Mouse (Mus musculus) embryonic facial prominence, embryonic 12.5 days (tissue): ENCODE data around the gene Gm28230. TPM values are rescaled to one million over a fixed set of nuclear protein-coding genes. Genes with fewer than 3 reads are reported as not detected.
A peak's percentile ranks its signal among the peaks of the same experiment; 100 is the strongest.

Experiments used
- ATAC-seq: fragments of 200-750 bp; cut with Nextera tagmentation; 2 replicates; pipeline ENCODE4 v1.8.0; 2017; ENCODE audit not compliant: insufficient number of reproducible peaks, insufficient read depth, low FRiP score, low TSS enrichment
- H3K27ac ChIP-seq: fragments of 300-500 bp; sonication (generic); 2 replicates; pipeline ENCODE4 v1.5.1; 2016; ENCODE audit warnings: mild to moderate bottlenecking
- H3K27me3 ChIP-seq: fragments of 300-500 bp; sonication (generic); 2 replicates; pipeline ENCODE4 v1.6.1; 2016; ENCODE audit warnings: mild to moderate bottlenecking, moderate library complexity
- H3K36me3 ChIP-seq: fragments of 300-500 bp; sonication (generic); 2 replicates; pipeline ENCODE4 v1.6.1; 2016; ENCODE audit warnings: mild to moderate bottlenecking
- H3K4me1 ChIP-seq: fragments of 300-500 bp; sonication (generic); 2 replicates; pipeline ENCODE4 v1.6.1; 2016
- H3K4me2 ChIP-seq: fragments of 300-500 bp; sonication (generic); replicated peaks from 2 replicates; pipeline ENCODE4 v1.6.1; 2016; ENCODE audit warnings: mild to moderate bottlenecking, moderate library complexity
- H3K4me3 ChIP-seq: fragments of 300-500 bp; sonication (generic); 2 replicates; pipeline ENCODE4 v1.5.1; 2016; ENCODE audit warnings: mild to moderate bottlenecking
- H3K9ac ChIP-seq: fragments of 300-500 bp; sonication (generic); 2 replicates; pipeline ENCODE4 v1.6.1; 2016; ENCODE audit warnings: mild to moderate bottlenecking, moderate library complexity
- H3K9me3 ChIP-seq: fragments of 300-500 bp; sonication (generic); 2 replicates; pipeline ENCODE4 v1.6.1; 2016; ENCODE audit warnings: mild to moderate bottlenecking, moderate library complexity
- WGBS: fragments of 180-500 bp; shearing (Covaris S2); methylation state at CpG from one replicate; pipeline ENCODE4 v1.1.7; 2016; 5-methylcytosine and 5-hydroxymethylcytosine counted together
- polyA plus RNA-seq: library from polyadenylated mRNA; unstranded; fragments of >200 nt; fragmentation: Nextera tagmentation; extraction: Ambion mirVana; gene quantifications from 2 replicates; pipeline ENCODE4 v1.2.1, GENCODE M21; 2016

Gm28230 gene
- polyA plus RNA-seq, 1 experiment from 2014 or later = not detected

DNA sequence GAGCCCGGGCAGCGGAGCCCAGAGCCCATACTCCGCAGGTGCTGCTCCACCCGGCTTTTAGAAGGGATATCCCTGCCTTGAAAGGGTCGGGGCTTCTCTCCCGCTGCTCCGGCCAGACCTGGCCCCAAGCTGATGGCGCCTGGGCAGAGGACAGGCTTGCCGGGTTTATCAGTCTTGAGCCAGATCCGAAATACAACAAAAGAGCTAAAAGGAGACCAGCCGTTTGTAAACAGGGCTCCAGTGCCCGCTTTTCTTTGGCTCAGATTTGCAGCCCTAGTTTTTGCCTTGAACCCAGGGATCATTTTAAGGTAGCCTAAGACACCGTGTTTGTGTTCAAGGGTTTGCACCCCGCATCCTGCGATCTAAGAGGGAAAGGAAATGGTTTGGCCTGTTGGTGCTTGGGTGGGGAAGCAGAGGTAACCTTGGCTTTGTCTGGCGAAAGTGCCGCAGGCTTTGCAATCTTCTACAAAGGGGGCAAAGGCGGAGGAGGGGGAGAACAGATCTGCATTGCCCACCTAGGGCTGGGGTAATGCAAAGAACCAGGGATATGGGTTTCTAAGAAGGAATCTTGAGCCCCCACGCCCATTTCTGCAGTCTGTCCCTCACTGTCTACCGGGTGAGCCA, 33.6 kb upstream of the Gm28230 start:
- no peak overlapping the region for H3K4me3 ChIP-seq
- no peak overlapping the region for H3K4me2 ChIP-seq
- H3K4me1 ChIP-seq = peaks cover under 1% of the 10 kb centered on the region
- no peaks in the 10 kb centered on the region for H3K36me3 ChIP-seq
- 2% methylated on average over 20 of the region's 20 CpGs for whole genome bisulfite sequencing
- H3K27ac ChIP-seq = no peak overlapping the region
- H3K27me3 ChIP-seq = peaks cover 87% of the 10 kb centered on the region
- H3K9ac ChIP-seq = no peak overlapping the region
- H3K9me3 ChIP-seq = no peaks in the 10 kb centered on the region
- ATAC-seq = no peak

DNA sequence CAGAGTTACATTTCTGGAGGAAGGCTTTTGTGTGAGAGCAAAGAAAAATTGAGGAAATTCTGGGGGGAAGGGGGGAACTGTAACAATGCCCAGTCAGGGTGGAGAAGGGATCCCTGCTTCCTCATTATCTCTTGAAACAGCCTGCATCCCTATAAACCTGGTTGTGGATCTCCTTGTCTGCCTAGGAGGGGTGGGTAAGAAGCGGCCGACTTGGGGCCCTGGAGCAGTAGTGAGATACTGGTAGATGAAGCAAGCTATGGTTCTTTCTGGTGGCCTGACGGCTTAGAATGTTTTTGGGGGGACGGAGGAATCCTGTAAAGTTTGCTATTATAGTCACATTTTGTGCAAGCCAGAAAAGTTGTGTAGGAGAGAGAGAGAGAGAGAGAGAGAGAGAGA, 33.1 kb upstream of the Gm28230 start:
- no peaks in the 10 kb centered on the region for H3K36me3 ChIP-seq
- no peak overlapping the region for H3K9ac ChIP-seq
- 10% methylated on average over 4 of the region's 4 CpGs for WGBS
- H3K4me2 ChIP-seq = no peak overlapping the region
- H3K27me3 ChIP-seq = peaks cover 87% of the 10 kb centered on the region
- no peaks in the 10 kb centered on the region for H3K9me3 ChIP-seq
- ATAC-seq = no peak
- no peak overlapping the region for H3K4me3 ChIP-seq
- H3K4me1 ChIP-seq = peaks cover 5% of the 10 kb centered on the region
- H3K27ac ChIP-seq = no peak overlapping the region

- ATAC-seq = no peak
- under 1% methylated on average over 16 of the region's 16 CpGs for WGBS
- H3K4me2 ChIP-seq = no peak overlapping the region
- H3K27ac ChIP-seq = no peak overlapping the region
- no peak overlapping the region for H3K9ac ChIP-seq
- H3K36me3 ChIP-seq = no peaks in the 10 kb centered on the region
- no peaks in the 10 kb centered on the region for H3K9me3 ChIP-seq
- peaks cover 7% of the 10 kb centered on the region for H3K4me1 ChIP-seq
- no peak overlapping the region for H3K4me3 ChIP-seq
- H3K27me3 ChIP-seq = peaks cover 89% of the 10 kb centered on the region
These were observed 32.5 kb upstream of the Gm28230 start for GRCm38 (mm10) chr2:74694066-74694465.

- H3K9me3 ChIP-seq = no peaks in the 10 kb centered on the region
- peaks cover 96% of the 10 kb centered on the region for H3K27me3 ChIP-seq
- no peak for ATAC-seq
- H3K27ac ChIP-seq = no peak overlapping the region
- no peak overlapping the region for H3K4me3 ChIP-seq
- H3K4me2 ChIP-seq = no peak overlapping the region
- peaks cover 7% of the 10 kb centered on the region for H3K4me1 ChIP-seq
- WGBS = 0% methylated on average over 1 of the region's 1 CpGs
- H3K36me3 ChIP-seq = no peaks in the 10 kb centered on the region
- no peak overlapping the region for H3K9ac ChIP-seq
These were observed 31.1 kb upstream of the Gm28230 start for GRCm38 (mm10) chr2:74695383-74695782.

DNA sequence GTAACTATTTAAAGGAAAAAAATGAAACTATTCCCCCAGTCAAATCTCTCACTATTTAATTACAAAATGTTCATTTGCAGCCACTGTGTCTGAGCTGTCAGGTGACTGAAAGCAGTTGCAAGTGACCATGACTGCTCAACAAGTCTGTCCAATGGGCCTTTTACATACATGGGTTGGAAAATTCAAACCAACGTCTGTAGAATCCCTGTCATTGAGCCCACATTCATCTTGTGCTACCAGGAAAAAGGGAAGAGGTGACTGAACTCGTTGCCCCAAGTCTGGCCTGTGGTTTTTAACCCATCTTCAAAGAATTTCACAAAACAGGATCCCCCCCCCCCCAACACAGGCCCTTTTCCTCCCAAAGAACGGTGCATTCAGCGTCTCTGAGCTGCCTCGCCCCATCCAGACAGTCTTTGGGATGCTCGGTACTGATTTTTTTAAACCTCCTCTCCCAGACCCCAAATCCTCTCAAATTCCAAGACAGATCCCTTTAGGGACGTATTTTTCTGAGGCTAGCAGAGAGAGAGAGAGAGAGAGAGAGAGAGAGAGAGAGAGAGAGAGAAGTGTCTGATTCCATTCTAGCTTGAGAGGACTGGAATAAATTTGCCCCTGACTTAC, 30.6 kb upstream of the Gm28230 start:
- Histone ChIP-seq H3K9ac (no peak overlapping the region), H3K9me3 (no peaks in the 10 kb centered on the region), H3K4me2 (no peak overlapping the region), H3K27ac (no peak overlapping the region), H3K4me3 (no peak overlapping the region), H3K27me3 (peaks cover 100% of the 10 kb centered on the region), H3K4me1 (peaks cover 7% of the 10 kb centered on the region), H3K36me3 (no peaks in the 10 kb centered on the region)
- ATAC-seq = no peak
- 2% methylated on average over 7 of the region's 7 CpGs for WGBS

GRCm38 (mm10) chr2:74696442-74697335, 29.8 kb upstream of the Gm28230 start:
- H3K36me3 ChIP-seq = no peaks in the 10 kb centered on the region
- H3K4me1 ChIP-seq = peaks cover 7% of the 10 kb centered on the region
- no peak overlapping the region for H3K4me3 ChIP-seq
- no peaks in the 10 kb centered on the region for H3K9me3 ChIP-seq
- WGBS = under 1% methylated on average over 34 of the region's 34 CpGs
- H3K27me3 ChIP-seq = peaks cover 100% of the 10 kb centered on the region
- no peak overlapping the region for H3K4me2 ChIP-seq
- H3K27ac ChIP-seq = no peak overlapping the region
- H3K9ac ChIP-seq = no peak overlapping the region
- ATAC-seq = no peak

DNA sequence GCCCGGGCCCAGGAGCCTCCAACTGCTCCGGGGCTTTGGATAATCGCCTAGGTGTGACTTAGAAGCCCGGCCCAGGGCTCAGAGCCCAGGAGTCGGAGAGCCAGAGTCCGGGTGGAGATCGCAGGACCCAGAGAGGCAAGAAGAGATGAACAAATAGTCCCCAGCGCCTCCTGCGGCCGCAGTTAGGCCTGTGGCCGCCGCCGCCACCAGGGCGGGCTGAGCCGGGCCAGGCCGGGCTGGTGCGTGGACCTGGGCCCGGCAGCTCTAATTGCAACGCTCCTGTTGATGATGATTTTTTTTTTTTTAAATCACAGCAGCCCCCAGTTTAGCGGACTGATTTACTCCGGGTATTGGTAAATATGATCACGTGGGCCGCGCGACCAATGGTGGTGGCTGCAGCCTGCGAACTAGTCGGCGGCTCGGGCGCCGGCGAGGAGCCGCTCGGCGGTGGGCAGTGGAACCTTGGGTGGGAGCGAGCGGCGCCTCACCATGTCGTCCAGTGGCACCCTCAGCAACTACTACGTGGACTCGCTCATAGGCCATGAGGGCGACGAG, 28.9 kb upstream of the Gm28230 start, which contains the start of gene Hoxd9:
Hoxd9 (plus strand) TSS at position 161 of the 555 bp plus-strand sequence.
- WGBS = under 1% methylated on average over 43 of the region's 43 CpGs
- Histone ChIP-seq H3K9me3 (no peaks in the 10 kb centered on the region), H3K27me3 (peaks cover 97% of the 10 kb centered on the region), H3K27ac (no peak within 1 kb of the TSS), H3K4me1 (peaks cover 7% of the 10 kb centered on the region), H3K4me2 (peak within 1 kb of the TSS; percentile 41), H3K36me3 (no peaks in the 10 kb centered on the region), H3K9ac (no peak within 1 kb of the TSS), H3K4me3 (peak within 1 kb of the TSS; percentile 22)
- peak; percentile 63; the same call in 1 of the 2 replicates for ATAC-seq

GRCm38 (mm10) chr2:74698201-74699052, 28.1 kb upstream of the Gm28230 start:
- Histone ChIP-seq H3K27me3 (peaks cover 95% of the 10 kb centered on the region), H3K4me2 (peak overlapping the region; percentile 41), H3K27ac (no peak overlapping the region), H3K9me3 (no peaks in the 10 kb centered on the region), H3K36me3 (no peaks in the 10 kb centered on the region), H3K4me3 (peak overlapping the region; percentile 22), H3K4me1 (peaks cover 7% of the 10 kb centered on the region), H3K9ac (no peak overlapping the region)
- peak; percentile 30; the same call in 1 of the 2 replicates for ATAC-seq
- 1% methylated on average over 86 of the region's 86 CpGs for WGBS

DNA sequence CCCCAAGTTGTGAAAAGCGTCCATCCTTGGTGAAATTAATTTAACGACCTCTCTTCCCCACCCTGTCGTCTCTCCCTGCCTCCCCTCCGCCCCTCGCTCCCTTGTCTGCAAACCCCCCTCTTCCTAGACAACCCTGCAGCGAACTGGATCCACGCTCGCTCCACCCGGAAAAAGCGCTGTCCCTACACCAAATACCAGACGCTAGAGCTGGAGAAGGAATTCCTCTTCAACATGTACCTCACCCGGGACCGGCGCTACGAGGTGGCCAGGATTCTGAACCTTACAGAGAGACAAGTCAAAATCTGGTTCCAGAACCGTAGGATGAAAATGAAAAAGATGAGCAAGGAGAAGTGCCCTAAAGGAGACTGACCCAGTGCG, 27.5 kb upstream of the Gm28230 start:
- Histone ChIP-seq H3K4me3 (no peak overlapping the region), H3K9me3 (no peaks in the 10 kb centered on the region), H3K4me2 (no peak overlapping the region), H3K27ac (no peak overlapping the region), H3K4me1 (peaks cover 7% of the 10 kb centered on the region), H3K36me3 (no peaks in the 10 kb centered on the region), H3K9ac (no peak overlapping the region), H3K27me3 (peaks cover 95% of the 10 kb centered on the region)
- WGBS = 1% methylated on average over 17 of the region's 17 CpGs
- no peak for ATAC-seq

DNA sequence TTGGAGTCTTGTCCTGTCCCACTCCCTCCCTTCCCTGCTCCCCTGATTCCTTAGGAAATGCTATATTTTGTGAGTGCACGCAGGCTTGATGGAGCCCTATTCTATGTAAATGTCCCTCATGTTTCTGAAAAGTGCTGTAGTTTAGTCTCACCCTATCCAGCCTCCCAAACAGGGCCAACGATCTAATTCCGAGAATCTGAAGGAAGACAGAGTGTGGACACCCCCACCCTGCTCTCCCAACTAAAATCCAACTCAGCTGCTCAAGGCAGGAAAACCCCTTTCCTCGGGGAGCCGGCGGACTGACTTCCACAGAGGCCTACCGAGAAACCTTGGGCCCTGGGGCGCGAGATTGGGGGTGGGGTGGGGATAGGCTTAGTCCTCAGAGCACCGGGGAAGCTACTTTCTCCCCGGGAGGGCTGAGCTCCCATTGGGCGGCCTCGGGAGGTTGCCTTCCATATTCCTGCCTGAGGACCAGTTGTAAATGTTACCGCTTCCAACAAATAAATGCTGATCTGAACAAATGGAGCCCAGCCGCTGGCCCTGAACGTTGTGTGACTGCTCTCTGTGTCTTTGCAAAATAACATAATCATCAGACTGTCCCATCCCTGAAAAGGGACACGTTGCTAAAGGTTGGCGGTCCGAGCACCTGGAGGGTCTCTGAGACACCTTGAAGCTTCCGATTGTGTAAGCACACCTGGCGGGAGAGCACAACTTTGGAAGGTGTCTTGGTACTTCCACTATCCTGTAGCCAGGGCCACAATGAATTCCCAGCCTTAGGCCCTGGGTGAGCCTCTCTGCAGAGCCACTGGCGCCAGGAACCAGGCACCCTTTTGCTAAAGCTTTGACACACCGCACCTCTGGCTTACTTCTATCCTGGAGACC, 26.6 kb upstream of the Gm28230 start:
- ATAC-seq = no peak
- peaks cover 95% of the 10 kb centered on the region for H3K27me3 ChIP-seq
- H3K9ac ChIP-seq = no peak overlapping the region
- no peak overlapping the region for H3K4me2 ChIP-seq
- WGBS = under 1% methylated on average over 23 of the region's 23 CpGs
- no peaks in the 10 kb centered on the region for H3K9me3 ChIP-seq
- peaks cover 7% of the 10 kb centered on the region for H3K4me1 ChIP-seq
- H3K27ac ChIP-seq = no peak overlapping the region
- no peak overlapping the region for H3K4me3 ChIP-seq
- H3K36me3 ChIP-seq = no peaks in the 10 kb centered on the region
